Mouse (Mus musculus): ENCODE results near the gene Macf1. TPM values are rescaled to one million over a fixed set of nuclear protein-coding genes. Genes with fewer than 3 reads are reported as not detected.
"Not testable (repeated sequence)": the region's sequence is repeated elsewhere in the genome, so short reads cannot be mapped to it uniquely, and the experiment has no call there.

Gene Macf1
- total RNA-seq, 2 experiments from 2014 or later: 231 to 247 TPM

DNA sequence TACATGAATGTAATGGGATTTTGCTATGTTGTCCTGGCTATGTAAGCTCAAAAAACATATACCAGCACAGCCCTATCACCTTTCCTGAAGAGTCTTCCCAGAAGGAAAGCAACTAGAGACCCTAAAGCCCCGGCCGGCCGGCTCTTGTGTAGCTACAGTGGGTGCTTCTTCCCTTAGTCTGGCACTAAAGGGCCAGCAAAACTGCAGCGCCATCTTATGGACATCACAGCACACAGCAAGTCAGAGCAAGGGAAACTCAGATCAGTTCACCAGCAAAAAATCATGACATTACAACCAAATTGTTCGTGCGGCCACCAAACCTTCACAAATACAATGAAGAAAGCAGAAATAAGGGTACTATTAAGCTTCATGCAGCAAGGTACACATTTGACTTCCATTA, 154.9 kb downstream of the Macf1 start:
- DNase-seq (ENCODE audit: low spot score in 2 of 2): peak; percentile 24 to 63
- peak; percentile 89 for TF ChIP-seq CTCF (conservative IDR thresholded peaks at IDR 0.05)
- H3K4me3 ChIP-seq: no peak overlapping the region
- peak overlapping the region; percentile 90; the same call in 1 of the 2 replicates for H3K27ac ChIP-seq

DNA sequence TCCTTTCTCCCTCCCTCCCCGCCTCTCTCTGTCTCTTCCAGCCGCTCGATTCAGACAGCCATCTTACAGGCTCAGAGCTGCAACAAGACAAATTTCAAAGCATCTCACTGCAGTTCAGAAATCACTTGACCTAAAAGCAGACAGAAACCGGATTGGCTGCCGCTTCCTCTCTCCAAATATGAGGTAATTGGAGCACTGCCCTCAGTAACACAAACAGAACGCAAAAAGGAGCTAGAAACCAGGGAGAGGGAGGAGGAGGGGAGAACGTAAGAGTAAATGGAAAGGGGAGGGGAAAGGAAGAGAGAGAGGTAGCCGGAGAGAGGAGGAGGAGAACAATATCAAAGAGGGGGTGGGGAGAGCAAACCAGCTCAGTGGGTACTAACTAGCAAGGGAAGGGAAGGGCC, 156.6 kb downstream of the Macf1 start:
- Histone ChIP-seq H3K4me3 (peak overlapping the region; percentile 54), H3K27ac (peak overlapping the region; percentile 90)
- DNase-seq (ENCODE audit: low spot score in 2 of 2): peak; percentile 49 to 54
- TF ChIP-seq CTCF (conservative IDR thresholded peaks at IDR 0.05): no peak

- DNase-seq (ENCODE audit: low spot score in 2 of 2): no peak
- peak overlapping the region; percentile 90 for H3K27ac ChIP-seq
- peak; percentile 14; the same call in 1 of the 2 replicates for TF ChIP-seq CTCF (conservative IDR thresholded peaks at IDR 0.05)
- peak overlapping the region; percentile 54 for H3K4me3 ChIP-seq
Measured at GRCm38 (mm10) chr4:123526779-123527280, 157.3 kb downstream of the Macf1 start.

GRCm38 (mm10) chr4:123524746-123525145, 159.4 kb downstream of the Macf1 start:
- TF ChIP-seq CTCF (conservative IDR thresholded peaks at IDR 0.05): no peak
- no peak for DNase-seq (ENCODE audit: low spot score in 2 of 2)
- Histone ChIP-seq H3K27ac (no peak overlapping the region), H3K4me3 (no peak overlapping the region)

GRCm38 (mm10) chr4:123520123-123520522, 164.0 kb downstream of the Macf1 start:
- DNase-seq (ENCODE audit: low spot score in 2 of 2); H3K27ac ChIP-seq; H3K4me3 ChIP-seq: not testable (repeated sequence)
- peak; percentile 30 for TF ChIP-seq CTCF (conservative IDR thresholded peaks at IDR 0.05)

GRCm38 (mm10) chr4:123515673-123516072, 168.5 kb downstream of the Macf1 start:
- DNase-seq (ENCODE audit: low spot score in 2 of 2): no peak
- TF ChIP-seq CTCF (conservative IDR thresholded peaks at IDR 0.05): no peak
- Histone ChIP-seq H3K4me3 (no peak overlapping the region), H3K27ac (no peak overlapping the region)

DNA sequence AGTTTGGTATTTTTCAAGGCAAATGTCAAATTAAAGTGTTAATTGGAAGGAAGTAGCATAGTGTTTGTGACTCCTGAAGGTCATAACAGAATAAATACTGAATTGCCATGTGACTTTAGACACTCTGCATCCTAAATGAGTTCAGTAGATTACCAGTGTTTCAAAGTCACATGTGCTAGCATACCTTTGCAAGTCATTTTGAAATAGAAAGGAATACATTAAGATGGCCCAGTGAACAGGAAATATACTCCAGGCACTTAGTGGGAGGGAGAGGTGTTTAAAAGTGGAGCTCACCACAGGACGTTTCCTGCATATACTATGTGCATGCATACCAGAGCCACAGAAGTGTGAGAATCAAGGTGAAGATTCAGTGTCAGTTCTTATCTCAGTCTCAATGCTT, 174.0 kb downstream of the Macf1 start:
- no peak for DNase-seq (ENCODE audit: low spot score in 2 of 2)
- no peak overlapping the region for H3K27ac ChIP-seq
- no peak overlapping the region for H3K4me3 ChIP-seq
- no peak for TF ChIP-seq CTCF (conservative IDR thresholded peaks at IDR 0.05)

DNA sequence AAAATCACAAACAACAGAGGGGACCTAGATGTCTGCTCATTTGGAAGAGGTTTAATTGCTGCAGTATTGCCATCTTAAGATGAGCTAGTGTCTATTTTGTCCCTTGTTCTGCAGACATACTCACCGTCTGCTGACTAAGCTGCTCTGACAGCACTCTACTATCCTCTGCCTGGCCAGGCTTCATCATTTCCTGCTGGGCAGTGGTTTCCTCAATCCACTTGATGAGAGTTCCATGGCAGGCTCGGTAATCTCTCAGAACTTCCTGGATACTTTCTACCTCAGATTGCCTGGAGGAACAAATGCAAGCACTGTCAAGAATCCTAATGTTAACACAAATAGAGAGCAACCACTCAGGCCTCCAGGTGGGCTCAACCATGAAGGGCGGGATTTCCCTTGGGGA, 195.1 kb downstream of the Macf1 start:
- Histone ChIP-seq H3K4me3 (no peak overlapping the region), H3K27ac (no peak overlapping the region)
- DNase-seq (ENCODE audit: low spot score in 2 of 2): no peak
- no peak for TF ChIP-seq CTCF (conservative IDR thresholded peaks at IDR 0.05)

- Histone ChIP-seq H3K4me3 (no peak overlapping the region), H3K27ac (peak overlapping the region; percentile 18; the same call in 1 of the 2 replicates)
- TF ChIP-seq CTCF (conservative IDR thresholded peaks at IDR 0.05): no peak
Measured at GRCm38 (mm10) chr4:123479991-123480390, 204.2 kb downstream of the Macf1 start.

DNA sequence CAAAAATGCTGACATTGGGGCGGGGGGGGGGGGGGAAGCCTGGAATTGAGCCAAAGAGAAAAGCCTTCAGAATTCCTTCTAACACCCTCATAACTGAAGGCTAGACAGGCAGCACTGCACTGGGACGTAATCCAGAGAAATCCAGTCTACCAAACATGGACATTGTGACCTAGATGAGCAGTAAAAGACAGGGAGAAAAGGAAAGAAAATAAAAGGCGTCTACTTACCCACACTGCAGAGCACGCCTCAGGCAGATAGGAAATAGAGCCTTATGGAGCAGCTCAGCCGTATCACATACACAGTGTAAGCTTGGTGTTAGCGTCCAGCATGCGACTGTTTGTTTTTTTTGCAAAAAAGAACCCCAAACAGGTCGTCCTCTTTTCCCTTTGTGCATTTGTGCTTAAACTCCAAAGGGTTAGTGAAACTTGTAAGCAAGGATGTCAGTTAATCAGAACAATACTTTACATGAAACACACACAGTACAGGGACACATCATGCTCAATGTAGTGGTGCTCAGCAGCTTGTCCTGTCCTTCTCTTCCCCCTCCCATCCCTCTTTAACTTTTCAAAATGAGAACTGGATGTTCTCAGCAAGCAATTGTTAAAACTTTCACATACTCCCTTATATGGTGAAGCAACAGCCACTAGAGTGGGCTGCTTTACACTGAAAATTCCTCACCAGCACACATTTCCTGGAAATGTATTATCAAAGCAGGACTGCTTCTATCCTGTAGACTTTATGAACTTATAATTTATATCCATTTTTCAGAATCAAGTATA, 205.3 kb downstream of the Macf1 start:
- Histone ChIP-seq H3K27ac (peak overlapping the region; percentile 11; the same call in 1 of the 2 replicates), H3K4me3 (no peak overlapping the region)
- TF ChIP-seq CTCF (conservative IDR thresholded peaks at IDR 0.05): no peak
- DNase-seq (ENCODE audit: low spot score in 2 of 2): no peak

More at GRCm38 (mm10) chr4:123479991-123480390, 204.2 kb downstream of the Macf1 start:
- DNase-seq (ENCODE audit: low spot score in 2 of 2): no peak

GRCm38 (mm10) chr4:123465799-123466198, 218.4 kb downstream of the Macf1 start:
- TF ChIP-seq CTCF (conservative IDR thresholded peaks at IDR 0.05): no peak
- no peak for DNase-seq (ENCODE audit: low spot score in 2 of 2)
- no peak overlapping the region for H3K4me3 ChIP-seq
- H3K27ac ChIP-seq: no peak overlapping the region

GRCm38 (mm10) chr4:123460595-123461272, 223.4 kb downstream of the Macf1 start:
- DNase-seq (ENCODE audit: low spot score in 2 of 2): no peak
- H3K4me3 ChIP-seq: no peak overlapping the region

More at GRCm38 (mm10) chr4:123460595-123461272, 223.4 kb downstream of the Macf1 start:
- TF ChIP-seq CTCF (conservative IDR thresholded peaks at IDR 0.05): peak; percentile 67
- H3K27ac ChIP-seq: no peak overlapping the region
